Mouse (Mus musculus) thymus, adult 2 months (tissue): ENCODE measurements around the gene Ankrd13d. TPM values are rescaled to one million over a fixed set of nuclear protein-coding genes. Genes with fewer than 3 reads are reported as not detected.
A peak's percentile ranks its signal among the peaks of the same experiment; 100 is the strongest.

Source experiments
- DNase-seq: peaks from one replicate; pipeline ENCODE4 v3.0.0; 2021
- H3K27ac ChIP-seq: fragments of 200-500 bp; 2 replicates; pipeline ENCODE4 v1.5.1; 2012; ENCODE audit warnings: low read length, control low read depth; ENCODE audit not compliant: control insufficient read depth, insufficient read depth
- H3K27me3 ChIP-seq: fragments of 200-500 bp; 2 replicates; pipeline ENCODE4 v1.6.1; 2012; ENCODE audit warnings: mild to moderate bottlenecking, low read length, moderate library complexity, mixed read lengths; ENCODE audit not compliant: control insufficient read depth, insufficient read depth
- H3K36me3 ChIP-seq: fragments of 200-500 bp; 2 replicates; pipeline ENCODE4 v1.6.1; 2012; ENCODE audit warnings: mild to moderate bottlenecking, low read length, moderate library complexity; ENCODE audit not compliant: control insufficient read depth, insufficient read depth
- H3K4me1 ChIP-seq: fragments of 200-500 bp; replicated peaks from 2 replicates; pipeline ENCODE4 v1.6.1; 2012; ENCODE audit warnings: low read length; ENCODE audit not compliant: control insufficient read depth, insufficient read depth
- H3K4me3 ChIP-seq: fragments of 200-500 bp; 2 replicates; pipeline ENCODE4 v1.5.1; 2012; ENCODE audit warnings: mild to moderate bottlenecking, low read length, control low read depth, moderate library complexity; ENCODE audit not compliant: control insufficient read depth, insufficient read depth
- CTCF ChIP-seq: fragments of 200-500 bp; IDR thresholded peaks from 2 replicates; pipeline ENCODE4 v1.5.1; 2012; ENCODE audit warnings: mild to moderate bottlenecking, control low read depth, low read length, moderate library complexity, borderline replicate concordance; ENCODE audit not compliant: control insufficient read depth, poor library complexity, insufficient read depth; ENCODE audit errors: extremely low read depth
- POLR2A ChIP-seq: fragments of 200-500 bp; IDR thresholded peaks from 2 replicates; pipeline ENCODE4 v1.6.1; 2012; ENCODE audit warnings: mild to moderate bottlenecking, low read length, control low read depth, moderate library complexity; ENCODE audit not compliant: control insufficient read depth, poor library complexity, insufficient read depth; ENCODE audit errors: extremely low read depth
- WGBS: fragments of 180-500 bp; shearing (Covaris S2); methylation state at CpG from one replicate; pipeline ENCODE4 v1.1.7; 2018; 5-methylcytosine and 5-hydroxymethylcytosine counted together
- polyA plus RNA-seq: library from polyadenylated mRNA; depleted of rRNA; stranded (reverse); fragments of >200 nt; gene quantifications from 2 replicates; pipeline ENCODE4 v1.2.3, GENCODE M21; 2012

Gene Ankrd13d
- polyA plus RNA-seq, 1 experiment = 56.0 TPM

- no peak for TF ChIP-seq POLR2A
- no peak for TF ChIP-seq CTCF
- Histone ChIP-seq H3K4me1 (peaks cover 60% of the 10 kb centered on the region), H3K27ac (peak overlapping the region; percentile 98), H3K4me3 (peak overlapping the region; percentile 37), H3K36me3 (no peaks in the 10 kb centered on the region), H3K27me3 (no peaks in the 10 kb centered on the region)
- no peak for DNase-seq
- WGBS = 8% methylated on average over 7 of the region's 7 CpGs
Measured at GRCm38 (mm10) chr19:4302936-4303639, 20.2 kb upstream of the Ankrd13d start.

DNA sequence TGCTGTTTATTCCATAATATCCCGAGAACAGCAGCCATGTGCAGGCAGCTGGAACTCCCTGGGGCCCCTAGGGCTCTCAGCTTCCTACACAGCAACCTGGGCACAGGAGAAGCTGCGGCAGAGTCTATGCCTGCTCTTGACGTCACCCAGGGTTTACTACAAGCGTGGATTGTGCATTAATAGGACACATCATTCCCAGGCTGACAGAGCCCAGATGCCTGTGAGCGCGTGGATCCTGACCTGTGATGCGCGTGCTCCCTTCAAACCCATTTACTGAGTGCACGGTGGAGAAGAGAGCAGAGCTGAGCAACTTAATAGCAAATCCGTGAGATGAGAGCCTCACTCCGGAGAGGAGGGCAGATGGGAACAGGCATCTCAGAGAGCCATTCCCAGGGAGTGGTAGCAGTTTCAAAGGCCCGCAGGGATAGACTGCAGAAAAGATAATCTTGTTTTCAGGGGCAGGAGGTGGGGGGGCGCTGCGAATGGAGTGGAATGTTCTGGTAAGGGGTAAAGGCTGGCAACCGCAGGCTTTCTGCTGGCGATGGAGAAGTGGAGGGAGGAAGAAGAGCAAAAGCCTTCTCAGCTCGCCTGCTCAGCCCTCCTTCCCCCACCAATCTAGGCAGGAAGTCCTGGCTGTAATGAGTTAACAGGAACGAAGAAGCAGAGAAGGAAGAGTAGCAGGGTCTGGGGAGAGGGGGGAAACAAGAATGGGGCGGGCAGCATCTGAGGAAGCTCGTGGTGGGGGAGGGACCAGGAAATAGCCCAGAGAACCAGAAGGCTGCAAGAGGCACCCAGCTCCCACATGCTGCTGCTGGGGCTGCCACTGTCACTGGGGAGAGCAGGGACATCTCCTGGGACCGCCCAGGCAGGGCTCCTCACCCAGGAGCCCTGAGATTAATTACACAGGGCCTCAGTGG lies 19.1 kb upstream of the Ankrd13d start:
- H3K4me1 ChIP-seq = peaks cover 71% of the 10 kb centered on the region
- 12% methylated on average over 21 of the region's 21 CpGs for WGBS

GRCm38 (mm10) chr19:4300852-4301734 lies 18.2 kb upstream of the Ankrd13d start:
- no peaks in the 10 kb centered on the region for H3K27me3 ChIP-seq
- H3K4me1 ChIP-seq = peaks cover 76% of the 10 kb centered on the region
- 28% methylated on average over 11 of the region's 11 CpGs for WGBS
- H3K4me3 ChIP-seq = peak overlapping the region; percentile 37
- H3K27ac ChIP-seq = peak overlapping the region; percentile 98
- no peak for DNase-seq
- TF ChIP-seq POLR2A (no peak), CTCF (no peak)
- no peaks in the 10 kb centered on the region for H3K36me3 ChIP-seq

More for the DNA sequence above, 19.1 kb upstream of the Ankrd13d start:
- peak overlapping the region; percentile 98 for H3K27ac ChIP-seq
- peak overlapping the region; percentile 37 for H3K4me3 ChIP-seq
- peak; percentile 80 for TF ChIP-seq POLR2A
- no peak for TF ChIP-seq CTCF
- DNase-seq = peak; percentile 85
- H3K27me3 ChIP-seq = no peaks in the 10 kb centered on the region
- H3K36me3 ChIP-seq = no peaks in the 10 kb centered on the region

DNA sequence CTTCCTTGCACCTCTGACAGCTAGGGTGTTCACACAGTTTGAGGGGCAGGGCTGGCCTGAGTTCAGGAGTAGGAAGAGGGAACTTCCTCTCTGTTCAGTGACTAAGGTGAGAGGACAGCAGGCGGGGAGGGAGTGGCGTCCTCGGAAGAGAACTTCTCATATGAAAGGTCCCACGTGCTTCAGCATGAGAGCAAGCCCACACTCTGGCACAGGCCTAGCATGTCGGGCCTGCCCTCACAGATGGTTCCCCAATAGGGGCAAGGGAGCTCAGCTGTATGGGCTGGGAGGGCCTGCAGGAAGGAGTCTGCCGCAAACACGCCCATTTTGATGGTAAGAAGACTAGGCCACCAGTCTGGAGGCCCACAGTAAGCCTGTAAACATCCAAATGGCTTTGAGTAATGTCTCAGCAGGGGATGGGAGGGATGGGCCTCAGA lies 17.4 kb upstream of the Ankrd13d start:
- peak; percentile 78 for DNase-seq
- Histone ChIP-seq H3K4me3 (peak overlapping the region; percentile 14), H3K27ac (peak overlapping the region; percentile 98), H3K36me3 (no peaks in the 10 kb centered on the region), H3K4me1 (peaks cover 83% of the 10 kb centered on the region), H3K27me3 (no peaks in the 10 kb centered on the region)
- TF ChIP-seq CTCF (no peak), POLR2A (peak; percentile 35; the same call in 1 of the 2 replicates)
- WGBS = 3% methylated on average over 7 of the region's 7 CpGs

DNA sequence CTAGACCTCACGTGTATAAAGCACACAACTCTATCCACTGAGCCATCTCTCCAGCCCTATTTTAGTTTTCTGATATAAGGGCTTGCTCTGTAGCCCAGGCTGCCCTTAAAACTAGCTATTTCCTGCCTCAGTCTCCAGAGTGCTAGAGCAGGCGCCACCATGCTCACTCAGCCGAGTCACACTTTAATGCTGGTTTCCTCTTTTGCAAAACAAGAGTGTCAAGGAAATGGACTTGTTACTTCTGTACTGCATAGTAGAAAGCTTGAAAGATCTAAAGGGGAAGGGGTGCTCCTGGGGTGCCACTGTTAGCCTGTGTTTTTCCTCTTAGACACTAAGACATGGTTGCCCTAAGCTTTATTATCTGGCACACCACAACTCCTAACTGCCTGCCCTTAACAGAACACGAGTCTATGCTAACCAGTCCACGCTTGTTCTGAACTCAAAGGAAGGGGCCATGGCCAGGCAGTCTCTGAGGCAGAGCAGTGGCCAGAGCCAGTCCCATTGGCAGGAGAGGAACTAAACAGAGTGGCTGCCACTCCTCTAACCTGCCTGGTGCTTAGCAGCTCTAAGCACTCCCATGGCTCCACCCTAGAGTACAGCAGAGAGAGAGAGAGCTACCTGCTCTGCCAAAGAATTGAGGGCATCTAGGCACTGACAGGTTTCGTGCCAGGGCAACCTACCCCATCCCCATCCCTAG lies 16.8 kb upstream of the Ankrd13d start:
- H3K27me3 ChIP-seq = no peaks in the 10 kb centered on the region
- no peaks in the 10 kb centered on the region for H3K36me3 ChIP-seq
- 15% methylated on average over 6 of the region's 6 CpGs for WGBS
- no peak for TF ChIP-seq POLR2A
- no peak for TF ChIP-seq CTCF
- 0 out of 2 replicates have a peak overlapping the region, but pooled peaks have one; percentile 1 for H3K4me3 ChIP-seq
- peak; percentile 54 for DNase-seq
- H3K27ac ChIP-seq = peak overlapping the region; percentile 98
- H3K4me1 ChIP-seq = peaks cover 88% of the 10 kb centered on the region
